Mouse (Mus musculus) lung, adult 2 months (tissue): ENCODE results near the gene Zfp653. TPM values are rescaled to one million over a fixed set of nuclear protein-coding genes. Genes with fewer than 3 reads are reported as not detected.

Experiments used
- DNase-seq: peaks from one replicate; pipeline ENCODE4 v3.0.0; 2022
- H3K4me1 ChIP-seq: fragments of 200-500 bp; 2 replicates; pipeline ENCODE4 v1.6.1; 2011; ENCODE audit warnings: low read length; ENCODE audit not compliant: control insufficient read depth, insufficient read depth
- H3K4me3 ChIP-seq: fragments of 200-500 bp; replicated peaks from 2 replicates; pipeline ENCODE3; 2011; ENCODE audit warnings: low read depth, mild to moderate bottlenecking, control low read depth, low read length; ENCODE audit errors: extremely low read depth
- CTCF ChIP-seq: fragments of 200-500 bp; IDR thresholded peaks from 2 replicates; pipeline ENCODE4 v1.5.1; 2011; ENCODE audit warnings: mild to moderate bottlenecking, low read length, control low read depth; ENCODE audit not compliant: insufficient read depth
- POLR2A ChIP-seq: fragments of 200-500 bp; IDR thresholded peaks from 2 replicates; pipeline ENCODE4 v1.6.1; 2011; ENCODE audit warnings: low read depth, mild to moderate bottlenecking, control low read depth, low read length, borderline replicate concordance; ENCODE audit errors: extremely low read depth
- WGBS: fragments of 180-500 bp; shearing (Covaris S2); methylation state at CpG from one replicate; pipeline ENCODE4 v1.1.7; 2018; 5-methylcytosine and 5-hydroxymethylcytosine counted together
- polyA plus RNA-seq: library from polyadenylated mRNA; depleted of rRNA; stranded (reverse); fragments of >200 nt; gene quantifications from 2 replicates; pipeline ENCODE4 v1.2.3, GENCODE M21; 2012; rRNA removed

Zfp653 gene
- 20.3 and 23.1 TPM in 2 replicates for polyA plus RNA-seq

DNA sequence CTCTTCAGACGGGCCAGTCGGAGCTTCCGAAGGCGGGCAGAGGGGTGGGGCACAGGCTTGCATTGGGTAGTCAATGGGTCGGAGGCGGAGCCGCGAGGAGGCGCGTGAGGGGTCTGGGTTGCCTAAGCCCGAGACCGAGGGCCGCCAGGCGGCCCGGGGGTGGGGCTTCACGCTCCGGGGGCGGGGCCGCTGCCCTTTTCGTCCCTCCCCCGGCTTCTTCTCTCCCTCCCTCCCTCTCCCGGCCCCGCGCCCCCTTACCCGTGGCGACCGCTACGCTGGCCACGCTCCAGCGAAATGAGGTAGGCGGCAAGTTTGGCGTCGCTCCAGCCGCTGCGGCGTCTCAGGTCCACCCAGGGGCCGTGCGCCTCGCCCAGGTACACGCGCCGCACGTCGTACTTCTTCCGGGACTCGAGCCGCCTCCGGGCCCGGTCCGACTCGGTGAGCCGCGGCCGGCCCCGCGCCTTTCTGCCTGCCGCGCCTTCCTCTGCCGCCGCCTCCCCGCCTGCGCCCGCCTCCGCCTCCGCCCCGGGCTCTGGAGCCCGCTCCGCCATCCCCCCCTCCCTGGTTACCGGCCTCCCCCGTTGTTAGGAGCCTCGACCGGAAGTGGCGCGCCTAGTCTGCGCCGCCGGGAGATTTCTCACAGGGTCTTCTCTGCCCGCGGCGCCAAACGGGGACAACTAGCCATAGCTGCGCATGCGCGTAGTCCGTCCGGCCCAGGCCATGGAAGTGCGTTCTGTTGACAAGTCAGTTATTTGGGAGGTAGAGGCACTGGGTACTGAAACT lies at the start of gene Zfp653, which contains the start of gene Gm49318:
Gene Zfp653, minus strand, starts transcription at position 586 of the 783 bp plus-strand sequence.
Gene Gm49318, minus strand, starts transcription at position 469 of the 783 bp plus-strand sequence.
- TF ChIP-seq POLR2A (peak; percentile 94; the same call in 1 of the 2 replicates), CTCF (no peak)
- peak within 1 kb of the TSS; percentile 85 for H3K4me3 ChIP-seq
- peak; percentile 95 for DNase-seq
- WGBS: under 1% methylated on average over 87 of the region's 87 CpGs
- H3K4me1 ChIP-seq: no peaks in the 10 kb centered on the region

DNA sequence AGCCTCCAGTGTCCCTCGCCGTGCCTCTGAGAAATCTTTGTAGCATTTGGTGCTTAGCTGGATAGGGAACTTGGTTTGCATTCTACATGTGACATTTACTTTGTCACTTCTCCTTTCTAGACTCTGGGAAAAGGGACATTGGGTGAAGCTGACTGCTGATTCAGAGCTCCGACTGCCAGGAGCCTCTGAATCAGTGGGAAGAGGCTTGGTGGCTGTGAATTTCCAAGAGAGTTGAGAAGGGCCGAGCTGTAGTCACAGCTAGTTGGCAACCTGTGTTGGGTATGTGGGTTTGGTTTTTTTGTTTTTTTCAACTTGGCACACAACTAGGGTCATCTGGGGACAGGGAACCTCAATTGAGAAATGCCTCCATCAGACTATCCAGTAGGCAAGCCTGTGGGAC lies 48.4 kb upstream of the Zfp653 start:
- no peak overlapping the region for H3K4me3 ChIP-seq
- H3K4me1 ChIP-seq: peaks cover 11% of the 10 kb centered on the region
- no peak for TF ChIP-seq CTCF
- no peak for TF ChIP-seq POLR2A
- no peak for DNase-seq
- WGBS: 77% methylated on average over 4 of the region's 4 CpGs

DNA sequence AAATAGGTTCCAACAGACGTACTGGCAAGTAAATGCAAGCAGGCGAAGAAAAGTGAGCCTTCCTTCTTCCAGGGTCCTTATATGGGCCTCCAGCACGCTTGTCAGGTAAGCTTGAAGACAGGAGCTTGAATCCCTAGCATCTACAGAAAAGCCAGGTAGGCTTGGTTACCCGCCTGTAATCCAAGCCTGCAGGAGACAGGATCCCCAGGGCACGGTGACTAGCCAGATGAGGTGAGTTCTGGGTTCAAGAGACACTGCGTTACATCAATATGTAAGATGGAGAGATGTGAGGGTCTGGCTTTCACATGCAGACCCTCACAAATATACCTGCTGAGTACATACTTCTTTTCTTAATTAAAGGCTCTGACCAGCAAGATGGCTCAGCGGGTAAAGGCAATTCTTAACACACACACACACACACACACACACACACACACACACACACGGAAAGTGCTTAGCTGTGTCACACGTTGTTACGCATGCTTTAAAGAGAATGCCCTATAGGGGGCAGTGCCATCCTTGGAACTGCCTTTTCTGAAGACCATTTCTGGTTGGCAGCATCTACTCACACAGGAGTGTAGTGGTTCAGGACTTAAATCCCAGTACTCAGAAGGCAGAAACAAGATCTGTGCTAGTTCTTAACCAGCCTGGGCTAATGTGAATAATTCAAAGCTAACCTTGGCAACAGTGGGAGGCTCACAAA lies 46.7 kb upstream of the Zfp653 start:
- DNase-seq: peak; percentile 31
- H3K4me3 ChIP-seq: no peak overlapping the region
- peaks cover 11% of the 10 kb centered on the region for H3K4me1 ChIP-seq
- WGBS: 35% methylated on average over 10 of the region's 10 CpGs
- TF ChIP-seq CTCF (peak; percentile 15; the same call in 1 of the 2 replicates), POLR2A (no peak)

DNA sequence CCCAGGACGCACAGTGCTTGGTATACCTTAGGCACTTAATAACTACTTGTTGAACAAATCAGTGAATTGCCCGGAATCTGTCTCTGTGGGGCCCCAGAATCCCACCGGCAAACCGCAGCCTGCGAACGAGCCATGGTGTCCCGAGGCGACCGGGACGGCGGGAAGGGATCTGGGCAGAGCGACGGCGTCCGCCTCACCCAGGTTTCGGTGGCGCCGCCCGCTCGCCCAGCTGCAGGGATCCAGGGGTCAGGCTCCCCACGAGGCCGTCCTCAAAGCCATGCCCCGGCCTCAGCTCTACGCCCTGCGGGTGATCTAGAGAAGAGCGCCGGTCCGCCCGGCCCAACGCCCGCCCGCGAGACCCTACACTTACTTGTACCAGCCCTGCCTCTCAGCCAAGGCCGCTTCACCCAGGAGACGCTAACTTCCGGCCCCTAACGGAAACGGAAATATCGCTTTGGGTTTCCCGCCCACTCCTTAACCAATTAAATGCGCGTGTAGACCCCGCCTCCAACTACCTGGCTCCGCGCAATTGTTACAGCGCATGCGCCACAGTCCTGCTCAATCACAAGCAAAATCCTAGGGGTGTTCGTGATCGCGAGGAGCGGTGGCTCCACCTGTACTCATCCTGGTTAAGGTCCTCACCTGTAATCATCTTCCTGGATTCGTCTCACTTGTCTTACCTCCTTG lies 45.7 kb upstream of the Zfp653 start, which contains the start of gene Elof1:
Gene Elof1, minus strand, starts transcription at position 433 of the 687 bp plus-strand sequence.
- Histone ChIP-seq H3K4me3 (peak within 1 kb of the TSS; percentile 84), H3K4me1 (peaks cover 11% of the 10 kb centered on the region)
- peak; percentile 89 for DNase-seq
- peak; percentile 91; the same call in 1 of the 2 replicates for TF ChIP-seq POLR2A
- TF ChIP-seq CTCF: no peak
- 1% methylated on average over 52 of the region's 52 CpGs for WGBS

DNA sequence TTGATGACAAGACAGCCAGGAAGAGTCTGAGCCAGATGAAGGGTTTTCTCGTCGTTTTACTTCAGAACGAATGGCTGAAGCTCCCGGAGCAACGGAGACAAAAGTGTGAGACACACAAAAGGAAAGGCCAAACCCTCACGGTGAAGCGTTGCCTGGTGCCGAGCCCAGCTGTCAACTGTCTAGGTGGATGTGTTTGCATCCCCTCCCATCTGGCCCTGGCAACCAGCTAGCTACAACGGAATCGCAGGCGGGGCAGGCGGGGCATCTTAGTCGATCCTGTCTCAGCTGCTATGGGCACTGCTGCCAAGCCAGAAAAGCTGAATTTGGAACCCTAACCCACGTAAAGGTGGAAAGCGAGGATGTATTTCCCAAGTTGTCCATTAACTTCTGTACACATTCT lies 44.9 kb upstream of the Zfp653 start:
- TF ChIP-seq POLR2A (no peak), CTCF (no peak)
- H3K4me3 ChIP-seq: peak overlapping the region; percentile 84
- peaks cover 11% of the 10 kb centered on the region for H3K4me1 ChIP-seq
- WGBS: 13% methylated on average over 15 of the region's 15 CpGs
- no peak for DNase-seq

DNA sequence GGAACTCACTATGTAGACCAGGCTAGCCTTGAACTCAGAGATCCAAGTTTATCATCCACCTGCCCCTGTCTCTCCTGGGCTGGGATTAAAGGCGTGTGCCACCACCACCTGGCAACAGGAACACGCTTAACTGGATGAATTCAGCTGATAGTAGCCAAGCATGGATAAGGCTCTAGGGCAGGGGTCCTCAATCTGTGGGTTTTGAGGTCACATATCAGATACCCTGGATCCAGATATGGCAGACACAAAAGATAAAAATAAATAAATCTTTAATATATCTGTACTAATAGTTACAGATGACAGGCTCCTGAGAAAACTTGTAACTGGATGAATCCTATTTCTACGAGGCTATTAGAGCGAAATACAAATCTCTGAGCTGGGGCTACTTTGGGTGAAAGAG lies 44.5 kb upstream of the Zfp653 start:
- TF ChIP-seq POLR2A: no peak
- no peak for TF ChIP-seq CTCF
- Histone ChIP-seq H3K4me1 (peaks cover 11% of the 10 kb centered on the region), H3K4me3 (no peak overlapping the region)
- DNase-seq: no peak
- 88% methylated on average over 4 of the region's 4 CpGs for WGBS

DNA sequence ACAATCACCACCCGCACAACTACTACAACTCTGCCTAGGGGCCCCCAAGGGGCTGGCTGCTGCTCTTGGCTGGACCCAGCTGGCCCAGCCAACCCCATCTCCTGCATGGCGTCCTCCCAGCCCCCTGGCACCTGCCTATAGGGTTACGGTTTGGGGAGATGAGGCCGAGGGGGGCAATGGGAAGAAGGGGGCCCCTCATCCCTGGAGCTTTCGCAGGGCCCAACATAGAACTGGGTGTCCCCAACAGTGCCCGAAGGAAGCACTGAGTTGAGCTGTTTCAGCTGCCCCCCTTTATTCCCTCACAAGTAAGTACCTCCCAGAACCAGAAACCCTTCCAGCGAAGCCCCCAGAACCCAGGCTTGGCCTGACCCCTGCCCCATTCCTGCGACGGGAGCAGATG lies 37.0 kb upstream of the Zfp653 start:
- Histone ChIP-seq H3K4me1 (no peaks in the 10 kb centered on the region), H3K4me3 (no peak overlapping the region)
- DNase-seq: no peak
- 88% methylated on average over 9 of the region's 9 CpGs for WGBS
- TF ChIP-seq CTCF (no peak), POLR2A (no peak)

DNA sequence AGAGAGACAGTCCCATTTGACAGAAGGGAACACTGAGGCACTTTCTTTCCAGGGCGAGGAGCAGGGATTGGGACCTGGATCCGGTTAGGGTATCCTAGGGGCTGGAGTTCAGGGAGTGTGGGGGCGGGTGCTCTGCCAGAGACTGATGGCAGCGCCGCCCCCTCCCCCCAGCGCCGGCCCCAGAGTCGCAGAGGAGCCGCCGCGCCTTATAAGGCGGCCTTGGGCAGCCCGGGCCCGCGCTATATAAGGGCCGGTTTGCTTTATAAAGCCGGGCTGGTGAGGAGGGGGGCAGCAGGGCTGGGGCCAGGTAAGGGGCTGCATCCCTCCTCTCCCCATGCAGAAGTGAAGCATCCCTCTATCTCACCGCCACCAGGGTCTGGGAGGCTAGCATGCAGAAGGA lies 28.7 kb upstream of the Zfp653 start:
- peaks cover 2% of the 10 kb centered on the region; the same call in 1 of the 2 replicates for H3K4me1 ChIP-seq
- no peak overlapping the region for H3K4me3 ChIP-seq
- DNase-seq: no peak
- TF ChIP-seq POLR2A (no peak), CTCF (no peak)
- 5% methylated on average over 18 of the region's 18 CpGs for WGBS
